Mouse (Mus musculus): ENCODE results near the gene C2cd4d.

C2cd4d gene

GRCm38 (mm10) chr3:94377028-94377923, 15.0 kb downstream of the C2cd4d start:
- DNase-seq (ENCODE audit: low spot score in 2 of 2), result no peak

GRCm38 (mm10) chr3:94379831-94380510, 17.7 kb downstream of the C2cd4d start:
- DNase-seq (ENCODE audit: low spot score in 2 of 2), result no peak

DNA sequence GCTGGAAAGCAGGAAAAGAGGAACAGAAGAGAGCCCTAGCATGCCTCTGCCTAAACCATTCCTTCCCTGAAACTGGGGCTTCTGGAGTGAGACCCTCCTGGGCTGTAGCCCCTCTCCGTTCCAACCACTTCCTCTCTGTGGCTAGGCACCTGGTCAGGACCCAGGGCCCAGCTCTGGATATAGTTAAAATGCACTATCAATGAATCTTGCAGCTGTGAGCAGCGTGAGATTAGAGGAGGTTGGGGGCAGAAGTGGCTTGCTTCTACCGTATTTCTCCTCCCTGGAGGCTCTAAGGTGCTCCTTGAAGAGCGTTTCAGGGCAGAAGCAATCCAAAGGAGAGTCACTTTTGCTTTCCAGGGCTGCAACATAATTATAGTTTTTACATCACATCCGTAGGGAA, 20.1 kb downstream of the C2cd4d start:
- no peak for DNase-seq (ENCODE audit: low spot score in 2 of 2)

DNA sequence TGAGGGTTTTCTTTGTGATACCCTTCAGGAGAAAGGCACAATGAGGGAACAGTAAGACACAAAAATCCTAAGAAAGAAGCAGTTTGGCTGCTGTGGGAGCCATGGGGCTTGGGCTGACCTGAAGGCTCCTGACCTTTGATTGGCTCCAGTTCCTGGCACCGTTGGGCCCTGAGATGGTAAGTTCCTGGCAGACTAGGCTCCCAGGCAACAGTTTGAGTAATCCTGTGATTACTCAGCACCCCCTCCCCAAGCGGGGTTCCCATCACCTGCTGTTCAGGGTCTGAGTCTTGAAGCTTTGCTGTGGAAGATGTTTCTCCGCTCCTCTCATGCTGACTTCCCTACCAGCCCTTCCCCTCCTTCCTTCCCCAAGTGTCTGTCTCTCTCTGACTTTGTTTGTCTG, 21.2 kb downstream of the C2cd4d start:
- no peak for DNase-seq (ENCODE audit: low spot score in 2 of 2)

GRCm38 (mm10) chr3:94386671-94387070, 24.4 kb downstream of the C2cd4d start:
- DNase-seq (ENCODE audit: low spot score in 2 of 2), result no peak

GRCm38 (mm10) chr3:94387391-94387790, 25.2 kb downstream of the C2cd4d start:
- no peak for DNase-seq (ENCODE audit: low spot score in 2 of 2)

- DNase-seq (ENCODE audit: low spot score in 2 of 2), result no peak
Measured at GRCm38 (mm10) chr3:94388047-94388446, 25.8 kb downstream of the C2cd4d start.

GRCm38 (mm10) chr3:94389420-94389819, 27.2 kb downstream of the C2cd4d start:
- DNase-seq (ENCODE audit: low spot score in 2 of 2), result no peak

GRCm38 (mm10) chr3:94391001-94391400, 28.8 kb downstream of the C2cd4d start:
- no peak for DNase-seq (ENCODE audit: low spot score in 2 of 2)

- DNase-seq (ENCODE audit: low spot score in 2 of 2), result no peak
Measured at GRCm38 (mm10) chr3:94392128-94392527, 29.9 kb downstream of the C2cd4d start.

DNA sequence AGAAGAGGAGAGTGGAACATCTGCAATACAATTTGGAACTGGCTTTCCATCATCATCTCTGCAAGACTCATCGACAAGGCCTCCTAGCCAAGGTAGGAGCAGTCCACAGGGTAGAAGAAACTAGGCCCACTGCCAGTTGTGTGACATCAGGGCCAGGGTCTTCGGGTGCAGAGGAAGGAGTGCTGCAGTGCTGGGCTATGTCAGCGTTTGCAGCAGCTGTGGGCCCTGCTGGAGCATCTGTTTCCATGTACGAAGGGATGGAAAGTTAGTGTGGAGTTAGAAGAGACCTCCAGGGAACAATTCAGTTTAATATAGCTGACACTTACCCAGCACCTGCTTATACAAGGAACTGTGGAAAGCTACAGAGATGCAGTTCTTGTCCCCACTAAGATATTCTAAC, 30.8 kb downstream of the C2cd4d start:
- DNase-seq (ENCODE audit: low spot score in 2 of 2), result no peak

DNA sequence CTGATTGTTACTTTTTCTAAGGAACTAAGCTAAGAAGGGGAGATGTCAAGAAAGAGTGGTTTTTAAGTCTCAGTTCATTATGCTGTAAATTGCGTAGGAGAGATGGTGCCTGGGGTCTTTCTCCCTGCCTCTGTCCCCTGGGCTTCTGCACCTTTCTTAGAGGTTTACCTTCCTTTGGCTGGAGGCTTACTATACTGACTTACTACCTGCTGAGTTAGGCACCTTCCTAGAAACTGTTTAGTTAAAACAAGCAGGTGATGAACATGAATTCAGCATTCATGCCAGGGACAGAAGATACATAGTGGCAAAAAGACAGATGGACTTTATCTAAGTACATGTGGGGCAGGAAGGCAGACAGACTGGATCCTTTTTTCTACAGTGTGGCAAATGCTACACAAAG, 34.1 kb downstream of the C2cd4d start:
- no peak for DNase-seq (ENCODE audit: low spot score in 2 of 2)

GRCm38 (mm10) chr3:94396851-94397250, 34.6 kb downstream of the C2cd4d start:
- no peak for DNase-seq (ENCODE audit: low spot score in 2 of 2)

DNA sequence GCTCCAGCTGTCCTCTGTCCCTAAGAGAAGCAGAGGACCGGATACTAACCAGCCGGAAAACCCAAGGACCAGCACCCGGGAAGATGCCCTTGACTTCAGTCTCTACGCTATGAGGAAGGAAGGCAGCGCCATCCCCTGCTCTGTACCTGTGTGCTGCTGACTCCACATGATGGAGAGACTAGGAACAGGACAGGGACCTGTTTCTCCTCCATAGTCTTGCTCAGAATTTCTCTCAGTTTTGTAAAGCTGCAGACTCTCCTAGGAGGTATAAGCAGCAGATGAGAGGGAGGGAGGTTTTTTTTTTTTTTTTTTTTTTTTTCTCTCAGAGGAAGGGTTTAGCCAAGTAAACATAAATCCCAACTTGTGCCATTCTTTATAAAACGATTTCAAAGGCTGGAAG, 36.0 kb downstream of the C2cd4d start, which contains the start of gene Lingo4:
TSS of gene Lingo4 (plus strand) at position 301 of the 400 bp plus-strand sequence.
- DNase-seq (ENCODE audit: low spot score in 2 of 2), result no peak

- no peak for DNase-seq (ENCODE audit: low spot score in 2 of 2)
Measured at GRCm38 (mm10) chr3:94398943-94399481, 36.8 kb downstream of the C2cd4d start.

DNA sequence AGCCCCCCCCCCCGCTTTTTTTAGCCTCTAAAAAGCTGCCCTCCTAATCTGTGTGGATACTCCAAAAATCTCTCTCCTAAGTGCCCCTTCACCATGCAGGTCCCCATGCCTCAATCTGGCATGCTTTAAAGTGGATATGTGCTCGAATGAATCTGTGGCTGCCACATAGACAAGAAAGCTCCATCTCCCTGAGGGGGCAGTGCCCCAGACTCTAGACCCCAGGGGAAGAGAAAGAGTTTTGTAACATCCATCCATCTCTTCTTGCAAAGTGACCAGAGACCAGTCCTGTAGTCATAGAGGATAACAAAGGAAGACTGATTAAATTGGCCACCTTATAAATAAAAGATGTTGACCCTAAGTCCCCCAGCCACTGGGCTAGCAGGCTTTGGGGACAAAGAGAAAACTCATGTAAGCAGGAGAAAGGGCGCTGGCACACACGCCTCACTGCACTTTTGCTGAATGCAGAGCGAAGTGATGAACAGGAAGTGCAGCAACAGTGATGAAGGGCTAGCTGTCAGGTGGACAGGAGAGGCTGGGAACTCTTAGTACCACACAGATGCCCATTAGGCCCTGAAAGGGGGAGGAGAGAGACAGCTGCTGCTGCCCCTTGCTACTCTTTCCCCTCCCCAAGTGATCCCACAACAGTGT, 37.5 kb downstream of the C2cd4d start:
- no peak for DNase-seq (ENCODE audit: low spot score in 2 of 2)

DNA sequence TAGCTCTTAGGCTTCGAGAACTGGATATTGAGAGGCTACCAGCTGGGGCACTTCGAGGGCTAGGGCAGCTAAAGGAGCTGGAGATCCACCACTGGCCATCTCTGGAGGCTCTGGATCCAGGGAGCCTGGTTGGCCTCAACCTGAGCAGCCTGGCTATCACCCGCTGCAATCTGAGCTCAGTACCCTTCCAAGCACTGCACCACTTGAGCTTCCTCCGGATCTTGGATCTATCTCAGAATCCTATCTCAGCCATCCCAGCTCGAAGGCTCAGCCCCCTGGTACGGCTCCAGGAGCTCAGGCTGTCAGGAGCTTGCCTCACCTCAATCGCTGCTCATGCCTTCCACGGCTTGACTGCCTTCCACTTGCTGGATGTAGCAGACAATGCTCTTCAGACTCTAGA, 40.2 kb downstream of the C2cd4d start:
- no peak for DNase-seq (ENCODE audit: low spot score in 2 of 2)

DNA sequence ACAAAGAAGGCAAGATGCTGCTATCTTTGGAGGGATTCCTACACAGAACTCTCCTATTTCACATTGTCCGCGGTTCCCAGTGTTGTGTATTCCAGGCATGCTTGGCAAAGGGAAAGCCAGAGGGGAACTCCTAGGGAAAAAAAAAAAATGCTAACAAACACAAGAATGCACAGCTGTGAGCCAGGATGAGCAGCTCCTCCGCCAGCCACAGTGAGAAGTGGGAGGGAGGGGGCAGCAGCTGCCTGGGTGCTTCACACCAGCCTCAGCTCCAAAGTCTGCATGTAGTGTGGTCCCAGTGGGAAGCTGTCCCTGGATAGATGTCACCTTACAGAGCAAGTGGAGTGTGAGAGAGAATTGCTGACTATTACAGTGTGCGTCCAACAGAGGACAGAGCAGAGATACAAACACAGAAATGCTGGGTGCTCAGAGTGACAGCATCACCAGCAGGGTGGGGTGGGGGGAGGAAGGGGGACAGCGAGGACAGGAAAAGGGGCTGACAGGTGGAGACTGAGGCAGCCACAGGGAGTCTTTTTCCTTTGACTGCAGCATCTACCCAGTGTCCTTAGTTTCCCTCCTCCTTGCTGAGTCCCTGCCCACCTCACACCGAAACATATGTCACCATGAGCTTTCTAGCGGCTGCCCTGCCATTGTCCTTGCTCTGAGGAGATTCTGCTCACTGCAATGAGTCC, 42.3 kb downstream of the C2cd4d start:
- DNase-seq (ENCODE audit: low spot score in 2 of 2), result no peak

- no peak for DNase-seq (ENCODE audit: low spot score in 2 of 2)
Measured at GRCm38 (mm10) chr3:94405561-94405960, 43.3 kb downstream of the C2cd4d start.

GRCm38 (mm10) chr3:94412530-94412929, 50.3 kb downstream of the C2cd4d start:
- DNase-seq (ENCODE audit: low spot score in 2 of 2), result no peak

DNA sequence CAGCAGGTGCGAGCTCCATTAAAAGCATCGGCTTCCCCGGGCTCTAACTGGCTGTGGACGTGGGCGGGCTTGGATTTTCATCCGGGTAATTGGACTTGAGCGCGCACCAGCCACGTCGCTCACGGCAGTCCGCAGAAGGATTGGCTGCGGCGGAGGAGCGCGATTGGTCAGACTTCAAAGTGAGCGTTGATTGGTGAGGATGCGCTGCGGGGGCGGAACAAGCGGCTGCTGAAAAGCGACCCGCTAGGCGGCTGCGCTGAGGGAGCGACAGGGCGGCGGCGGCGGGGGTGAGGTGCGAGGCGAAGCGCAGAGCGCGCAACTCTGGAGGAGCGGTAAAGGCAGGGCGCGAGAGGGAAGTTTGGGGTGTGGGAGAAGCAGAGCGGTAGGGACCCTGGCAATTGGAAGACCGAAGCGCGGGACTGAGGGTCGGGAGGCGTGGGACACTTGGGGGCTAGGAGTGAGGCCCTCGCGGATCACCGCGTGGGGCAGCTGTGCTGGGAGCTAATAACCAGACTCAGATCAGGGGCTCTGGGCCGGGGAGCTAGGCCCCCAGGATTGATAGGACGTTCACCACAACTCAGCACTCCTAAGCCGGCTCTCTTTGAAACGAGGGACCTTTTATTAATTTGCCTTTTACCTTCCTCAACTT, 50.9 kb downstream of the C2cd4d start, which contains the start of gene Tdrkh:
TSS of gene Tdrkh (plus strand) at position 243 of the 649 bp plus-strand sequence.
- DNase-seq (ENCODE audit: low spot score in 2 of 2), result peak; percentile 91 to 95

Data from urinary bladder, postnatal 4 days (tissue).